In the genomic region with DNA sequence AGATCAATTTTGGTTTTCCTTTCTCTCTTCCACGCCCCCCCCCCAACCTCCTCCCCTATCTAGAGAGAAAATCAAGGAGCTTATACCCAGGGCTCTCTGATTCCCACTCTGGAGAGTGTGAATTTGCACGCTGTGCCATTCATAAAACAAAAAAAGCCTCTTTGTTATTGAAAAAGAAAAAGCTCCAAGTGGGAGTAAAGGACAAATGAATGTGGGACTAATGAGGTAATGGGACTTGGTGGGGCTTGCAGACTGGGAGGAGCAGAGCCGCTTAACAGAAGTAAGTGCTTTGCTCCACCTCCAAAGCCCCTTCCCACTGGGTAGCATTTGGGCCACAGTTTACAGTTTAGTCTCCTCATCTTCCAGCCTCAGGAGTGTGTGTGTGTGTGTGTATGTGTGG, we compare ENCODE assay signal across 1 mouse cellular context.
TF ChIP-seq lines count a peak whose summit lies in the region.

No protein-coding gene starts in this region.

TF ChIP-seq in CH12.LX, 34 proteins besides CTCF, POLR2A, EP300 and RAD21 (continued from another document):
- TF ChIP-seq POLR2AphosphoS2 (IDR thresholded peaks at IDR 0.05; ENCODE audit: low read depth, low read length) (no peak), CHD1 (IDR thresholded peaks at IDR 0.05; ENCODE audit: low read depth, low read length) (no peak), JUND (conservative IDR thresholded peaks at IDR 0.05; ENCODE audit: low read depth, low read length) (no peak)
